Mouse (Mus musculus): ENCODE measurements around the gene Tln2.

Tln2 gene

DNA sequence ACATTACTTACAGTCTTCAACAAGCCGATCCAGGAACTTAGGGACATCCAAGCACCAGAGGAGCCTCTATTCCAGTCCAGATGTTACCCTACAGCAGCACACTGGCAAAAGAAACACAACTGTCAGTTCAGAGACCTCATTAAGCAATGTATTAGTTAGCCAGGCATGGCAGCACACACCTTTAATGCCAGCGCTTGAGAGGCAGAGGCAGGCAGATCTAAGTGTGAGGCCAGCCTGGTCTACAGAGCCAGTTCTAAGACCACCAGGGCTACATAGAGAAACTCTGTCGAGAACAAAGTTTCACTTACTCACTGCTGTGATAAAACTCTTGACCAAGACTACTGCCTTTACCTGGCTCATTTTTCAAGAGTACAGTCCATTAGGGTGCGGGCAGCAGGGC lies at the start of gene Tln2:
Gene Tln2, minus strand, starts transcription at position 101 of the 400 bp plus-strand sequence.
- DNase-seq (ENCODE audit: low read depth, low spot score) = no peak

DNA sequence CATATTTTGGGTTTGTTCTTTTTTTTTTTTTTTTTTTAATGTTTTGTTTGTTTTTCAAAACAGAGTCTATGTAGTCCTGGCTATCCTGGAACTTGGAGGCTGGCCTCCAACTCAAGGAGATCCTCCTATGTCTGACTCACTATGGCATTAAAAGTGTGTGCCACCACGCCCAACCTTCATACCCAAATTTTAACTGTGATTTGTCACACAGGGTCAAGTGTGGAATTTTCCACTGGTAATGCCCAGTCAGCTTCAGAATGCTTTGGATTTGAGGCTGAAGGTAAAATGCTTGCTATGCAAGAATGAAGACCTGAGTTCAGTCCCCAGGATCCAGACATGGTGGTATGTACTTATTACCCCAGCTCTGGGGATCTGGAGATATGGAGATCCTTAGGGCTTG lies 49.7 kb upstream of the Tln2 start:
- DNase-seq (ENCODE audit: low read depth, low spot score) = no peak

DNA sequence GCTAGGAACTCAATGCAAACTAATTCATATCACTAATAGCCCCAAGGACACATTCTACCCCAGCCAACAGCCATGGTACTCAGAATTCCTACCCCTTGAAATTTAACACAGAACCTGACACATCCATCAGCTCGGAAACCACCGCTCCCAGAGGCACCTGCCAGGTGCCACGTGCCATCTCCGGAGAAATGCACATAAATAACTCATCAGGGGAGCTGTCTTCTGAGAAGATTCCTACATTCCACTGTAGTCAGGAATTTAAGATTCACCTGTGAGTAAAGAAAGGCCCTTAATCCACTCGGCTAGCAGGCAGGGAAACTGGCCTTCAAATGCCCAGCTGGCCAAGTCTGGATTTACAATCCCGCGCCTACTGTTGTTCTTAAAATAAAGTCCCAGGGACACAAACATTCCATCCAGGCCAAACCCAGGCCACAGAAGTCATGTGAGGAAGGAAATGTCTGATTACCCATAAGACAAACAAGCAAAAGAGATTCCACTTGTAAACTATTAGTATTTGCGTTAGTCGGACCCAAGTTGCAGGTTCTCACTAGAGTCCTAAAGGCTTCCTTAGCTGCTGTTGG lies 48.4 kb upstream of the Tln2 start:
- DNase-seq (ENCODE audit: low read depth, low spot score) = no peak

DNA sequence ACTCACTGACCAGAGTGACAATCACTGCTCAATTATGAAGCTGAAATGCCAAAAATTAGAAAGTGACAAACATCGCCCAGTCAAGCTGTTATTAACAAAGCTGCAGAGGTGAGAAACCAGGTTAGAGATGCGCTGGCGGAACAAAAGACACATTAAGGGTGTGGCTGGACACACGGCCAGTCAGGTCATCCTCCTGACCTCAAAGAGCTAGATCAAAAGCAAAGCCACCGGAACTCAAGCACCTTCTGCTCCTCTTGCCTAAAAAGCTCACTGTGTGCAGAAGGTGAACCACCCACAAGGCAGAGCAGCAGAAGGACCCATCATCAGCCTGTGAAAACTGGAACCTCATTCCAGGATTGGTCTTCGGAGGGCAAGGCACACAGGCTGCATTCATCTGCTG lies 47.8 kb upstream of the Tln2 start:
- no peak for DNase-seq (ENCODE audit: low read depth, low spot score)

DNA sequence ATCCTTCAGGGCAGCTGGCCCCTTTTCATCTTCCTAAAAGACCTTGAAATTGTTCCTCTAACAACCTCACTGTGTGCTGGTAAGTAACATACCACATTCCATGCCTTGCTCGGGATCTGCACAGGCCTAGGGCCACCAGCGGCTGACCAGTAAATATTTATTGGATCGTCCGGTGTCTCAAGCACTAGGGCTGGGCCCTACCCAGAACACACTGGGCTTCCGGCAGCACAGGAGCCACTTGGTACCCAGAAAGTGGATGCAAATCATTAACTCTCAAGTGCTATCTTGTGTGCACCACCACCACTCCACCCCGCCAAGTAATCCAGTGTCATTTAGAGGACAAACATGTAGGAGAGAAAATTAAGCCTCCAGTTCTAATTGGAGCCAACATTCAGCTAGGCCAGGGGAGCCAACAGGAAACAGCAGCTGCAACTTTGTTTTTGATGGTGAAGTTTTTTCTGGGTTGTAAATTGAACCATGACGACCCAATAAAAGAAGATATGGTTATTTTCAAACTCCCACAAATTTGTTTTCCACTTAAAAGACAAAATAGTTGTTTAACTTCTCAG lies 46.4 kb upstream of the Tln2 start:
- DNase-seq (ENCODE audit: low read depth, low spot score) = no peak

DNA sequence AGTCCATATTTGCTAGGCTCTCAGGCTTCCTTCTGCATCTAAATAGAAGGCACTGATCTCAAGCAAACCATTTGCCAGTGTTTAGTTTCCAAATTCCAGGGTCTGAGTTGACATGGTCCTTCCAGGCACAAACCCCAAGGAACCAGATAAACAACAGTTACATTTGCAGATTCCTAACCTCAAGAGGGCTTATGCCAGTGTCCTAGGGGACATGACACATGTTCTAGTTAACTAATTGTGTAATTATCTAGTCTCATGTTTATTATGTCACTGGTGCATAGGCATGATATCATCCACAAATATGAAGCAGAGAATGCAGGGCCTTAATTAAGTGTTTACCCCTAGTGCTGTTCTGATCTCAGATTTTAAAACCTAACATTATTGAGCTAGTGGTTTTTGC lies 45.4 kb upstream of the Tln2 start:
- DNase-seq (ENCODE audit: low read depth, low spot score) = no peak

DNA sequence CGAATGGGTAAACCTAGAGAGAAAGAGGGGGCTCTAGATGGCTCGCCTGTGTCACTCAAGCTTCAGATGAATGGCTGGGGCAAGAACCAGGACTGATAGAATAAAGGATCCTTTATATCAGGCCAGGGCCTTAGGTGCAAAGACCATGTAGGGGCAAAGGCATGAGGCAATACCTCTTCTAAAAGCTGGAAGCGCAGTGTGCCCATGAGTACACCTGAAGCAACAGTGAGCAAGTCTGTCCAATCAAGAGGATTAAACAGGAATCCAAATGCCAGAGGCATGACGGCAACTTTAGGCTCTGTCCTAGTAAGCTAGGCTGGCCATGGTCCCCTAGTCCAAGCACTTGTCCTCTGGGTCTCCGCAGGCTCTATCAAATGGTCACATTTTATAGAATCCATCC lies 42.8 kb upstream of the Tln2 start:
- no peak for DNase-seq (ENCODE audit: low read depth, low spot score)

DNA sequence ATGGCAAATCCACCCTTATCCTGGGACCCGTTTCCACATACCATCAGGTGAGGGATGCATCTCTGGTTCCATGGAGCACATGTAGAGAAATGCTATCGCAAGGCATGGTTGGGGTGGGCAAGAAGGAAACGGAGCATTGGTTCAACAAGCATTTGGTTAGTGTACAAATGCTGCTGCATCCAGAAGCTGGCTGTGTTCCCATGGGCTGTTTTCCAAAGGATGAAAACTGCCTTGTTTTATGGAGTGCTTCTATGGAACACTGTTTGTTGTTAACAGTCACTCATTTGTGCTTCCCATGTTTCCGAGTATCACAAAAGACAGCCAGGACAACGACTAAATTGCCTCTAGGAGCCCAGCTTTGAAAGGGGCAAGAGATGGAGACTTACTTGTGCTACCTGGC lies 35.7 kb upstream of the Tln2 start:
- DNase-seq (ENCODE audit: low read depth, low spot score) = no peak

DNA sequence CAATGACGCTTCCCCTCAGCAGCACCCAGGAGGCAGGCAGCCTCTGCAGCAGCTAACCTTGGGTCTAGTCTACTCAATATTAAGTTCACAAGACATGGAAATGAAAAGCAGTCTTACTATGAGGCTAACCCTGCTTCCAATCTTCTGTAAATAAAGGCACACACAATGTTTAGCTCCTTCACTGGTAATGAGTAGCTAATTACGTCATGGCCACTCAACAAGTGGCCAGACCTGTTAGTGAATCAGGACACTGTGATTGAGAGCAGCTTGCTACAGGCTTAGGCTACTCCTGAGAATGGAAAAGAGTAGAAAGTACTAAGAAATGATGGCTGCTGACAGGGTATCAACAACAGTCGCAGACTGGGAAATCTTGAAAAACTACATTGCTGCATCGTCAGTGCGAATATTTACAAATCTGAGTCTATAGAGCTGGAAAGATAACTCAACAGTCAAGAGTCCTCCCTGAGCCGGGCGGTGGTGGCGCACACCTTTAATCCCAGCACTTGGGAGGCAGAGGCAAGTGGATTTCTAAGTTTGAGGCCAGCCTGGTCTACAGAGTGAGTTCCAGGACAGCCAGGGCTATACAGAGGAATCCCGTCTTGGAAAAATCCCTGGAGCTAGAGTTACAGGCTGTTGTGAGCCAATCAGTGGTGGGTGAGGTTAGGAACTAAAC lies 34.1 kb upstream of the Tln2 start:
- DNase-seq (ENCODE audit: low read depth, low spot score) = no peak

DNA sequence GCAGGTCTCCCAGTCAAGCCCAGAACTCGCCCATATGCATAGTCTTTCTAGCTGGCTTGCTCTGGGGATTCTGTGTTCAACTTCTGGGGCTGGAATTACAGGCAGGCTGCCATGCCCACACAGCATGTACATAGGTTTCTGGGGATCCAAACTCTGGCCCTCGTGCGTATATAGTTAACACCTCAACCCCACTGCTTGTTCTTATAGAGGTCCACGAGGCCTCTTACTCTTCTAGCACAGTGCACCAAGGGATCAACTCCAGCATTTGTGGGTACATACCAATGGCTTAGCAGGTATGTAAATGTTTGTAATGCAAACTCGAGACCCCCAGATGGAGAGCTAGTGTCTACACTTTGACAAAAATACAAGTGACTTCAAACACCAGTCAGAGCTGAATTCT lies 33.2 kb upstream of the Tln2 start:
- DNase-seq (ENCODE audit: low read depth, low spot score) = no peak

DNA sequence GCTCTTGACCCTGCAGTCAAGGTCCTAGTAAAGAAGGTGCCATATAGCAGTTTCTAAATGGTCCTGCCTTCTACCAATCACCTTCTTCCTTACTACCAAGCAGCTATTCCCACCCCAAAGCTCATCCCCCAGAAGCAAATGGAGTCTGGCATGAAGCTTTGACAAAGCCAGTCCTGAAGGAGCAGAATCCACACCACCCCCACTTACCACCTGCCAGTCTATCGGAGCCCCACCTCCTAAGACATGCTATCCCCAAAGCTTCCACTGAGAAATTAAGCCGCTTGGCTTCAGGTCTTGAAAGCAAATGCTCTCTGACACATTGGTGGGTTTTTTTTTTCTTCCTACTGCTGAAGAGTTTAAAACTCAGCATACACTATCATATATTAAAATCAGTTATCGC lies 27.6 kb upstream of the Tln2 start:
- no peak for DNase-seq (ENCODE audit: low read depth, low spot score)

DNA sequence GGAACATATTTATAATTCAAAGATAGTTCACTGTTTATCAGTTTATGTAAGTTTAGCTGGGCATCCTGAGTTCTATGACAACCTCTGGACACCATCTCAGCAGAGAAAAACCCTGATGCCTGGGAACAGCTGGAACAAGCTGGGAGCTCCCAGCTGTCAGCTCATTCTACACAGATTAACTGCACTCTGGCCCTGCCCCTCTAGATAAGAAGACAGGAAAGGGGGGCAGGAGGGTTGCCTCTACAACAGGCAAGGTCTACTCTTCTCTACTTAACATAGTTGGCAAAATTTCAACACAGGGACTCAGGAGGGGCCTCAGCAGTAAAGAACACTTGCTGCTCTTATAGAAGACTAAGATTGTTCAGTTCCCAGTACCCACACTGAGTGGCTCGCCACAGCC lies 27.0 kb upstream of the Tln2 start:
- DNase-seq (ENCODE audit: low read depth, low spot score) = no peak

DNA sequence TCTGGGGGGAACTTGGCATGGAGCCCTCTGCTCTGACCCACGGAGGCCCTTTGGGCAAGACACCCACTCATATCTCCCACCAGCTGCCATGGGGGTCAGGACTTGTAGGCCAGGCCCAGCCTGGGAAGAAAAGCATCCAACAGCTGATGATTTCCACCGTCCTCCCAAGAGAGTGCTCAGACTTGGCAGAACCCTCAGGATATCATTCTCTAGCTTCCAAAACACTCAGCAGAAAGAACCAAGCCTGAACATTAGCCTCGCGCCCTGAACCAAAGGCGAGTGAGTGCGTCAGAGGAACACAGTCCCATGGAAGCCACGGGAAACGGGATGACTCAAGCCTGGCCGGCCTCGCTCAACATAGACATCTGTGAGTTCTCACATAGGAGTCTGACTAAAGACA lies 25.4 kb upstream of the Tln2 start:
- DNase-seq (ENCODE audit: low read depth, low spot score) = no peak

DNA sequence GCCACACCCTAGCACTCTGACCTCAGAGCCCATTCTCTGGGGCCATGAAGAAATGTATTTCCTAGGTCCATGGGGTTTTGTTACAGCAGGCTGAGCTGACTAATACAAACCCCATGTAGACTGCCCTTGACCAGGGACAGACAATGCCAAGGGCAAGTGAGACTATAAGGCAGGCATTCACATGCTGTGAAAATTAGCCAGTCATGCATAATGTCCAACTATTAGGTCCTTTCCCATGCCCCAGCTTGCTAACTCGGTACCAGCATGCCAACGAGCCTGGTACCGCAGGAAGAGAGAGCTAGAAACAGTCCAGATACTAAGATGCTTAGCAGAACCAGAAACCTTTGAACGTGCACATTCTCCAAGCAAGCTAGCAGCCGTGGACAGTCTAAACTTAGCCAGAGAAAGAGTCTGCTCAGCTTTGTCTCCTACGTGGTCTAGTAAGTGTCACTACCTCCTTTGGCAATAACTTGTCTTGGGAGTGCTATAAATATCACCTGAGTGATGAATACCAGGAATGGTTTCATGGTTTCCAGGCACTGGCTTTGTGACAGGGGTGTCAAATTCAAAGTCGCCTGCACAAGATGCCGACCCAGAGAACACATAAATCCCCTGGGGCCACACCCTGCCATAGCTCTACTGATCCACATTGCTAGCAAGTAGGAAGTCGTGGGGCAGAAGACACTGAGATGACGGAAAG lies 22.2 kb upstream of the Tln2 start:
- DNase-seq (ENCODE audit: low read depth, low spot score) = no peak

DNA sequence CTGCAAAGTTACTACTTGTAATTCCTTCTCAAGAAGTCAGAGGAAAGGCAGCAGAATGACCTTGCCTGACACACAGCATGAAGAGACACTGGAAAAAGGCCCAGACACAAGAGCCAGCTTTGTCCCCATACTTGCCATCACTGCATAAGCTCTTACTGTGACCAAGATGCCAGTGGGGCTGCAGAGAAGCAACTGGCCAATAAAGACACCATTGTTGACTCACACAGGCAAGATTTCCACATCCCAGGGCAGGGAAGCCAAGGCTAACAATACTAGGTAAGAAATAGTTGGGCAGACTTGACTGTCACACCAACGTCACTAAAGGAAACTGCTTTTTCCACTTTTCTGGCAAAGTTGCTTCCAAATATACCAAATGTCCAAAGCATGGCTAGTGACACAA lies 20.0 kb upstream of the Tln2 start:
- DNase-seq (ENCODE audit: low read depth, low spot score) = no peak

DNA sequence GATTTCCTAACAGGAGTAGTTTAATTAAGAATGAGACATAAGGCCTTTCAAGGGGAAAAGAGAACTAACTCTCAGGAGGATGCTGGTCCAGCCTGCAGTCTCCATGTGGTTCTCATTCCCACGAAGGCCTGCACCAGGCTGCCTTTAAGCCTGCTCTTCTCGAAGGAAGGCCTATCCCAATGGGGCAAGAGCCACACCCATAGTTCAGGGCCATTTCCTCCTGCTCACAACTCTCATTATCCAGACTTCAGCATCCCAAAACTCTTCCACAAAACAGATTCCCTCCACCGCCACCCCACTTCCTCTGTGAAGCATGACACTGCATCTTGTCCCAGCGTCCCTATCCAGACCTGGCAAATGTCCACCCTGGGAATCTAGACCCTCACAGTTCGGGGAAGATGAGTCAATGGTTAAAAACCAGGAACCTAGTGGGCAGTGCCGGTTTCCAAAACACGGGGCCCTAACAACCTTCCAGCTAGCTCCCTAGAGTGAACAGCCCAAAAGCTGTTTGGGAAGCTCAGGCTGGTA lies 15.3 kb upstream of the Tln2 start:
- no peak for DNase-seq (ENCODE audit: low read depth, low spot score)

DNA sequence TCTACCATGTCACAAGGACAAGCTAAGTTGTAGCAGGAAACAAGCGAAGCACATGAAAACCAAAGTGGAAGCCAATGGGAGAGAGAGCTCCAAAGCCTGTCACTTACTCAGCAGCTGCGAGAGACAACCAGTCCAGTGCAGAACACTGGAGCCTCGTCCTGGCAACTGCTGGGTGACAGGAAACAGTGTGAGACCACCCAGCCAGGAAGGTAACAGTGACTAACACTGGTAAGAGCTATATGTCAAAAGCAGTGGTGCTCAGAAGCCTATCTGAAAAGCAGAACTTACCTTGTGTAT lies 14.1 kb upstream of the Tln2 start:
- DNase-seq (ENCODE audit: low read depth, low spot score) = no peak

DNA sequence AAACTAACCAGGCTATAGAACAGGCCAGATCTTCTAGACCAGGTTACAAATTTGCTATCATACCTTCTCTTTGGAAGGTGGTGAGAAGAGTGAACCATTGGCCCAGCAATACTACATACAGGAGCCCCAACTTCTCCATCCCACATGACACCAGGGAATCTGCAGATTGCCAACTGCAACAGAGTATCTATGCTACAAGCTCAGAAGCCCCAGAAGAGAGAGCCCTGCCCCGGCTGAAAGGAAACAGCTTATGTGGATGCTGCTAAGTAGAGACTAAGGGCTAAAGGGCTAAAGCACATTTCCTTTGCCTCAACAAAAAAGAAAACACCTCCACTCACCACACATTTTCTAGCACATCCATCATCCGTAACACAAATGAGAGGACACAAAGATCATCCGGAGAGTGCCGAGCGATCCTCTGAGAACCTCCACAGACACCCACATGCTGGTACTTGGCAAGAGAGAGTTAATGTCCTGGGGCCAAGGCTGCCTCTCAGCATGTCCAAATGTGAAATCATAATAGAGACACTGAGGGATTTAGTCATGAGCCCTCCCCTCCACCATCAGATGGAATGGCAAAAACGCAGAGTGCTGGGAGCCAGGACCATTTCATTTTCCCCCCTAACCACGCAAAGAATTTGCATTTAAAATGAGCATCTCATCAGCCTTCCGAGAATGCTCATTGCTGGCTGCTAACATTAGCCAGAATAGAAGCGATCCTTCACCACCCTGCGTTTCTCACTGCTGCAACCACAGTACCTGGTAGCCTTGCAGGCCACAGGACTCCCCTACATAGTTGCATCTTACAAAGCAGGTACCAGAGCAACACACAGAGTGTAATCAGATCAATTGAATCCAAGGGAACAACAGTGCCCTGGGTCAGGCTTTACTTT lies 13.5 kb upstream of the Tln2 start:
- no peak for DNase-seq (ENCODE audit: low read depth, low spot score)

DNA sequence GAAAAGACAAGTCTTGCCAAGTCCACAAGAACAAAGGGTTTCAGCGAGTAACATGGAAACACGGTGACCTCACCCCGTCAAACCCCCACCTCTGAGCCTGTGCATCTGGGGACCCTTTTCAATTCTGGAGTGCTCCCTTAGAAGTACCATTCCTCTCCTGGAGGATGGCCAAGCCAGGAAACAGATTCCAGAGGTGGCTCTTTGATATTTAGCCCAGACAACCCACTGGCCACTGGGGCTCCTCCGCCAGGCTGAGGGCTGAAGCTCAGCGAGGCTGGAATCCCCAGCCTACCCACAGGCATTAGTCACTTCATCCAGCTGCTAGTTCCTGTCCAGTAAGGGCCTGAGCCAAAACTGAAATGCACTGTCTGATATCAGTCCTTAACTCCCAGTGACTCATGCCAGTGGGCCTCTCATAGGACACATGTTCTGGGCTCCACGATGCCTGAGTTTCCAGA lies 6.3 kb upstream of the Tln2 start:
- DNase-seq (ENCODE audit: low read depth, low spot score) = no peak

DNA sequence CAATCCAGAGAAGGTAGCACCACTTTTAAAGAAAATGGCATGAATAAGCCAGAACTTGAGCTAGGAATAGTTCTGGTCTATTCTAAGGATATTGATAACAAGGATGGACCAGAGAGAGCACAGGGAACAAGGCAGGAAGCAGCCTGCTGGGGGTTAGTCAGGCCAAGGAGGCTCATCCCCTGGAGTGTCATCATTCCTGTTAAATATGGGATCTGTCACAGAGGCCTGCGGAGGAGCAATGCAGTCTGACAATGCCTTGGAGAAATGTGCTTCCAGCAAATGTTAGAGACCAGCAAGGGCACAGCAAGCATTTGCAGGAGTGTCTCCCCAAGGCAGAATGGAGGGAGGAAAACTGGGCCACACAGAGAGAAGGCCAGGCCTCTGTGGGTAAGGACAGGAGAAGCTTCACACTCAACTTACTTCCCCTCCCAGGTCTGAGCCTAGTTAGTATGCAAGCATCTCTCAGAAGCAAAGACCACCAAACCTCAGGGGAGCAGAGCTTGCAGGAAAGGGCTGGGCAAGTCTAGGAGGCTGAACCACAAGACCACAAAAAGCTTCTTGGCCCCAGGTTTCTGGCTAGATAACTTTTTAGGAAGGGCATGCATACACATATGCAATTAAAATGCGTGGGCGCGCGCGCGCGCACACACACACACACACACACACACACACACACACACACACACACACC lies 9.5 kb downstream of the Tln2 start:
- DNase-seq (ENCODE audit: low read depth, low spot score) = no peak

DNA sequence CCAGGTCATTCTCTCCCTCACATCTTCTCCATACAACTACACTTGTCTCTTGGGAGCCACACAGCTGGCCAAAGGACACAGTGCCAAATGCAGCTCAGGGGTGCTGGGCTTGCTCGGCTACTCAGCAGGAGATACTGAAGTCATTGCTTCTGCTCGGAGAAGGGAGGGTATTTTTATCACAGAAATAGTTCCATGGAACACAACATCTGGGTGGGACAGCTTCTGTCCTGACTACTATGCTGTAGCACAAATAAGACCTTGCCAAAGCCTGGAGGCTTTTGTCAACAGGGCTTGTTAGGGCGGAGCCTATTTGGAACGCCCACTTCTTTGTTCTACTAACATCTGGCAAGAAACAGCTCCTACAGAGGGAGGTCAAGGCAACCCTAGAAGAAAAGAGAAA lies 10.2 kb downstream of the Tln2 start:
- DNase-seq (ENCODE audit: low read depth, low spot score) = no peak
